Mouse (Mus musculus) T-helper 2 cell (primary cell): ENCODE results near the gene Nek10.
"Not testable (repeated sequence)": the region's sequence is repeated elsewhere in the genome, so short reads cannot be mapped to it uniquely, and the experiment has no call there.

Source experiments
- in situ Hi-C: fragments of 300-600 bp; cut with MboI, MseI; formaldehyde crosslinking; loops from one replicate; pipeline ENCODE4 v1.15.1; 2025; ENCODE audit warnings: high pct_unique_total_duplicates

The Nek10 gene

DNA sequence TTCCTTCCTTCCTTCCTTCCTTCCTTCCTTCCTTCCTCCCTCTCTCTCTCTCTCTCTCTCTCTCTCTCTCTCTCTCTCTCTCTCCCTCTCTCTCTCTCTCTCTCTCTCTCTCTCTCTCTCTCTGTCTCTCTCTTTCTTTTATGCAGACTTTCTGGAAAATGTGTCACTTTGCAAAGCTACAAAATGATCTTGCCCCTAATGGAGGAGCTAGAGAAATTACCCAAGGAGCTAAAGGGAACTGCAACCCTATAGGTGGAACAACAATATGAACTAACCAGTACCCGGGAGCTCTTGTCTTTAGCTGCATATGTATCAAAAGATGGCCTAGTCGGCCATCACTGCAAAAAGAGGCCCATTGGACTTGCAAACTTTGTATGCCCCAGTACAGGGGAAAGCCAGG lies at the start of gene Nek10:
Gene Nek10 (plus strand): TSS at position 301 of the 400 bp plus-strand sequence.
- in situ Hi-C loops, result not testable (repeated sequence)

DNA sequence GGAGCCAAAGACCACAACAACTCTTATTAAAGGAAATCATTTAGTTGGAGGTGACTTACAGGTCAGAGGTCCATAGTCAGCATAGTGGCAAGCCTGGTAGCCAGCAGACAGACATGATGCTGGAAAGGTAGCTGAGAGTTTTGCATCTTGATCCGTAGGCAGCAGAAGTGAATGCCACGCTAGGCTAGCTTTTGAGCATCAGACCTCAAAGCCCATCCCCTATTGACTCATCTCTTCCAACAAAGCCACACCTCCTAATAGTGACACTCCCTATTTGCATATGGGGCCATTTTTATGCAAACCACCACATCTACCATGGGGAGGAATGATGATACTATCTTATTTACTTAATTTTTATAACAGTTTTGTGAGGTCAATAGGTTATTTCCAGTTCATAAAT lies 22.0 kb upstream of the Nek10 start:
- in situ Hi-C loops, result no loop called here

DNA sequence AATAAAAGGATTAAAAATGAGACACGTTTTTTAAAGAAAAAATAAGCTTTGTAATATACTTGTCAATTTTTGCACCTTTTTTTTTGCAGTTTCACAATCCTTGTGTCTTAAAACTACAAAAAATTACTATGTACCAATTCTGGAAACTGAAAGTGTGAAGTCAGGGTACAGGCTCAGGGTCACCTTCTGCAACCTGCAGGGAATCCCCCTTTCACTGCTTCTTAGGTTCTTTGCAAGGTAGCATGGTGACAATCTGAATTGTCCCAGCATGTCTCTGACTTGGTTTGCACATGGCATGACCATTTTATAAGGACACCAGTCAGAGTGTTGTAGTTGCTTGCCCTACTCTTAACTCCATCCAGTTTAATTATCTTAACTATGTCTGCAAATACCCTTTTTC lies 19.0 kb upstream of the Nek10 start:
- in situ Hi-C loops, result no loop called here

GRCm38 (mm10) chr14:14786979-14787378 lies 16.2 kb upstream of the Nek10 start:
- in situ Hi-C loops, result no loop called here

DNA sequence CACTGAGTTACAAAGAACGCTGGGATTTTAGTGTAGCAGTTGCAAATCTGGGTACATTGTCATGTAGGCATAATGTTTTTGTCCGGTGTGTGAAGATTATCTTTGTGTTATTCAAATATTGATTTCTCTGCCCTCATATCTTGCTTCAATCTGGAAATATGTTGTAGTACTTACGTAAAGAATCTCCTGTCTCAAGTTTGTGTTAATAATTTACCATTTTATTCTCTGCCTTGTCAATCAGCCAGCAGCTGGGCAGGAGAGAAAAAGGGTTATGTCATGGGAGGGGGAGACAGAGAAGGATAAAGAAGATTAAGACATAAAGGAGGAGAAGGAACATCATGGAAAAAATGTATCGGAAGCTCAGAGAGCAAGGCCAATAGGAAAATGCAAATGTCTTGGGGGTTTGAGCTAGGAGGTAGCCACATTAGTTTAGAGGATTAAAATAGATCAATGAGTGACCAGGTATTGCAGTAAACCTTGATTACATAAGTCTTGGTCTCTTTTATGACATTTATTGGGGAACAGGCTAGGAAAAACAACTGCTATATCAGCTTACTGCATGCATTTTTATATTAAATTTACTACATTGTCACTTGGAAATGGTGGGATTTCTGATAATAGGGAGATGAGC lies 13.3 kb upstream of the Nek10 start:
- in situ Hi-C loops, result no loop called here

- in situ Hi-C loops, result loop anchor here (5.0 kb wide), 1 partner anchor 48 kb away; no protein-coding TSS in a partner anchor
Measured at GRCm38 (mm10) chr14:14799861-14800260, 3.4 kb upstream of the Nek10 start.

DNA sequence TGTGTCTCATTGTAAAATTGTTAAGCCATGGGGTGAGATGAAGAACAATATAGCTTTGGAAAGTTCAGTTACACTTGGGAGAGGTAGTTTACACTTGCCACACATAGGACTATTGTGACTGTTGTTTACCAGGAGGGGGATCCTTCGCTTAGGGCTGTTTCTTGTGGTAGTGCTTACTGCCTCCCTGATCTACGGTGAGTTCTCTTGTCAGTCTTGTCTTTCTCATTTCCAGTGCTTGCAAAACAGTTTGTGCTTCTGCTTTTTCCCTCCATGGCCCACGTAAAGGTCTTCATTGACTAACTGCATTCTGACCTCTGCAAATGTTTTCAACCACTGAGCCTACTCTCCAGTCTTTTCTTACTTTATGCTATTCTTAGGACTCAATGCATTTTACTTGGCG lies 2.9 kb upstream of the Nek10 start:
- in situ Hi-C loops, result no loop called here

- in situ Hi-C loops, result no loop called here
Measured at GRCm38 (mm10) chr14:14800810-14801209, 2.4 kb upstream of the Nek10 start.

DNA sequence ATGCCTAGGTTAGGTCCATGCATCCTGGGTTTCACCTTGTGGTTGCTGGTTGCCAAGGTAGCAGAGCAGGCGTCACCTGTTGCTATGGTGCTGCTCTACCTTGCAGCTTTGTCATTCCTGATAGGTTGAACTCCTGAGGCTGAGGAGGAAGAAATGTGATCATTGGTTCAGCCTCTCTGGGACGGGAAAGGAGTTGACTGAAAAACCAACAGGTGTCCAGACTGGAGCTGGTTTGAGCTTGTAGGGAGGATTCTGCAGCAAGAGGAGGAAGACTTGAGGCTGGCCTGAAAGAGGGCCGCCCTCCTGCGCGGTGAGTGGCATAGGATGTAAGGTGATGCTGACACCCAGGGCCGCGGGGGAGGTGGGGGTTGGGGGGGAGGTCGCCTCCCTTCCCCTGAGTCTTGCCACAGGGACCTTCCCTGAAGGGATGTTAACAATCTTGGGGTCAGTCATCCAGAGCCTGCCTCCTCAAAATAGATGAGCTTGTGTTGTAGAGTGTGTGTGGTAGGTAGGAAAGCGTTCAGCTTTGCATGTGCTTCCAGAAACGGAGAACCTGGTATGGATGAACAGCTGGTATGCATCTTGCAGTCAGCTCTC lies 804 bp downstream of the Nek10 start:
- in situ Hi-C loops, result no loop called here

DNA sequence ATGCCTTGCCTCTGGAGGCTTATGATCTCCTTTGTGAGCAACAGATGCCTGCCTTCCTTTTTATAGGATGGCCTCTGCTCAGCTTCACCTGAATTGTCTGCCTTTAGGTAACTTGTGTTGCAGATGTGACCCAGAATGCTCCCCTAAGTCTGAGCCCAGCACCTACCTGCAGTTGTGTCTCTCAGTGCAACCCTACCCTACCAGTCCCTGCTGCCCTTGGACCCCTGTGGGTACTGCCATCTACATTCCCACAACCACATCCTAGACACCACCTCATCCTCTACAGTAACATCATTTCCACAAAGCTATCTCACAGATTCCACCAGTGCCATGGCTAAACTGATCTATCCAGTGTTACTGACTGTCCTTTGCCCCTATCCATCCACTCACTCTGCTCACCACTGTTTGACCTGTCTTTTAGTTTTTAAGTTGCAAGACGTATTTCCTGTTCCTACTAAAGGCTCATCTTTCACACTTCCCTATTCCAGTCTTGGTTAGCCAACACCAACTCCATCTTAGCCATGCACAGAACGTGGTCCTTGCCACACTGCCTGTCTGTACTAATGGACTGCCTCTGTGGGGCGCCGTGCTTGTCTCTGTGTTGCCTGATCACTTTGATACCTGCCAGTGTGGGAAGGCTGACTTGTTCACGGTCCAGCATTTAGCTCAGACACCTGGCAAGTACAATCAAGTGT lies 1.4 kb downstream of the Nek10 start:
- in situ Hi-C loops, result no loop called here

- in situ Hi-C loops, result no loop called here
Measured at GRCm38 (mm10) chr14:14832520-14833240, 29.5 kb downstream of the Nek10 start.

- in situ Hi-C loops, result no loop called here
Measured at GRCm38 (mm10) chr14:14833498-14833897, 30.3 kb downstream of the Nek10 start.

GRCm38 (mm10) chr14:14834266-14834665 lies 31.1 kb downstream of the Nek10 start:
- in situ Hi-C loops, result no loop called here

- in situ Hi-C loops, result no loop called here
Measured at GRCm38 (mm10) chr14:14837627-14838026, 34.4 kb downstream of the Nek10 start.

DNA sequence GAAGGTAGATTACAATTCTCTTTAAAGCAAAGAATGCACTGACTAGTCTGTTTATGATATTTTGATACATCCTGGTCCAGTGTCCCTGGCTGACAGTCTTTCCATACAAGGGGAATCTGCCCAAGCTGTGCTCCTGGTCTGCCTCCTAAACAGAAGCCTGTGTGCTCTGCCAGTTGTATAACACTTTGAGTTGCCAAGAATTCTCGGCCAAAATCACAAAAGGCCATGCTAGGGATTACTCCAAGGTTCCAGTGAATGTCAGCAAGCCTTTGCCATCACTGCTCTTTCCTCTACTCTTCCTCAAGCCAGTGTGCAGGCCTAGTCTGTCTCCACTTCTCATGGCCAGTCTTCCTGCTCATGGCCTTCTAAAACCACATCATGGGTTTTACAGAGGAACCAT lies 34.9 kb downstream of the Nek10 start:
- in situ Hi-C loops, result no loop called here

DNA sequence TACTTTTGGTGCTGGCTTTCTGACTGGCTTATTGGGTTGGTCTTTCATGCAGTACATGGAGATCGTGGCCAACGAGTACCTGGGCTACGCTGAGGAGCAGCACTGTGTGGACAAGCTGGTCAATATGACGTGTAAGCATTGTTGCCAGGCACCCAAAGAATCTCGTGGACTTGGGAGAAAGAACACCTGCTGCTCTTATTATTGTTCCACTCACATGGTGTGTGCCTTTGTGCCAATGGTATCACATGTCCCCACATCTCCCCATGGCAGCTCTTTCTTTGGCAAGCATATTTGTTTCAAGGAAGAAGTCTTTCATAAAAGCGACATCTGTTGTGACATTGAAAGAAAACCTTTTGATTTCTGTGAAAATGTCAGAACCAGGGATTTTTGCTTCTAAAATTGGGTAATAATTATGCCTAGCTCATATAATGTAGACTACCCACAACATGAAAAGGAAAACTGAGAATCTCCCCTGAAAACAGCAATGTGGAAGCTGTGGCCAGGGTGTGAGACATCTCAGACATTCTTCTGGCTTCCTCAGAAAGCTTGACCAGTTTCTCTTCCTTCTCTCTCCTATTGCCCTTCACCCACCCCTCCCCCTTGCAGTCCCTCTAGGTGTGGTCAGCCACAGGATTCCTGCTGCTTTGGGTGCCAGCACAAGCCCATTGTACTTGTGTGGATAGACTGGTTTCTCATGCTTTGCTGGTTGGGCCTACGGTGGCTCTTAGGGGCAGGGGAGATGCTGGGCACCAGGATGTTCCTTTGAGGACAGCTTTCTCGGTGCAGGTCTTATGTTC lies 39.7 kb downstream of the Nek10 start:
- in situ Hi-C loops, result no loop called here

- in situ Hi-C loops, result no loop called here
Measured at GRCm38 (mm10) chr14:14852838-14853237, 49.6 kb downstream of the Nek10 start.

DNA sequence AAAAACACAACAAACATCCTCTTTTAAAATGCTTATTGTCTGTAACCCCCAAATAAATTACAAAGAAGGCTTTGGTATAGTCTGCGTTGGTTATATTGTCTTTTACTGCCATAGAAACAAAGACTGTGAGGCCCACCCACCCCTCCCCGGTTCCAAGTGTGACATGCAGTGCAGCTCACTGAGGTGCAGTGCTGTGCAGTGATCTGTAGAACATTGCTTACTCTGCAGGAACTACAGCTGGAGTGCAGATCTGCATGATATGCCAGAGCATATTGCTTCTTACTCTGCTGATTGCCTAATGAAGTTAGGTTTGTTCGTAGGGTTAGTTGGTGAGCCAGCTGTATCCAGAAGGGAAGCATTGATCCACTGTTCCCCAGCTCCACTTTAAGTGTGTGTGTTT lies 57.1 kb downstream of the Nek10 start:
- in situ Hi-C loops, result loop anchor here (5.0 kb wide), 2 partner anchors 42 to 127 kb away; no protein-coding TSS in a partner anchor

DNA sequence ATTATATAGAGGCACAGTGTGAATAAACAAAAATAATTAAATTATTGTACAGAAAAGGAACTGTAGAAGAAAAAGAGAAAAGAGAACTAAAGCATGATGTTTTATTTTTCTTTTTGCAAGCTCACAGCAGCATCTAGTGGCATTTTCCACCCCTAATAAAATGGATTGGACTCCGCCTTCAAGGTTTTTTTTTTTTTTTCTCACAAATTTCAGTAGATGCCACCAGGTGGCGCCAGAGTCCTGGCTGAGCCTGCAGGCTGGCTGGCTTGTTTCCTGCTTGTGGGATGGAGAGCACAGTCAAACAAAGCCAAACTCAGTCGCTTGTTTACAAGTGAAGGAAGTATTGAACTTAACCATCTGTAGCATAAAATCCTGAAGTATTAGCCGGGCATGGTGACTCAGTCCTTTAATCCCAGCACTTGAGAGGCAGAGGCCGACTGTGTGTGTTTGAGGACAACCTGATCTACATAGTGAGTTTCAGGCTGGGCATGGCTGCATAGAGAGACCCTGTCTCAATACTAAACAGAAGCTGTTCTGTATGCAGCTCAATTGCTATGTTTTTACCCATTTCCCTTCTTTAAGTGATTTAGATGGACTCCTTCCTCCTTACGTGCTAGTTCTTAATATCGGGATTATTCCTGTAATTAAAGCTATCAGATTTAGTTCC lies 60.6 kb downstream of the Nek10 start:
- in situ Hi-C loops, result loop anchor here (5.0 kb wide), 2 partner anchors 38 to 123 kb away; no protein-coding TSS in a partner anchor

DNA sequence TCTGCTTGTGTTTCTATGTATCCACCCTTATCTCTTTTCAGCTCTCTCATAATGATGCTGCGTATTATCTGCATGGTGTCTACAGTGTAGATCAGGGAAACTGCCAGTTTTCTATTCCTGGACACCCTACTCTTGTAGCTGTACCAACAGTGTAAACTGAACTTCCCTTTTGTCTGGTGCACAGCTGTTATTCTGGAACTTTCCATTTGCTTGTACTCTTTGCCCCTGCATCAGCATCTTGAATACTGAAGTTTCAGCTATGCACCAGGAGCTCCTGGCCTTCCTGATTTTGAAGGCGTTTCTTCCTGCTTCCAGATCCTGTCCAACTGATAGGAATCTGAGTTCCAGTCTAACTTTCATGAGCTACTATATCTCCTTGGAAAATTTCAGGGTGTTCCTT lies 66.0 kb downstream of the Nek10 start:
- in situ Hi-C loops, result no loop called here

DNA sequence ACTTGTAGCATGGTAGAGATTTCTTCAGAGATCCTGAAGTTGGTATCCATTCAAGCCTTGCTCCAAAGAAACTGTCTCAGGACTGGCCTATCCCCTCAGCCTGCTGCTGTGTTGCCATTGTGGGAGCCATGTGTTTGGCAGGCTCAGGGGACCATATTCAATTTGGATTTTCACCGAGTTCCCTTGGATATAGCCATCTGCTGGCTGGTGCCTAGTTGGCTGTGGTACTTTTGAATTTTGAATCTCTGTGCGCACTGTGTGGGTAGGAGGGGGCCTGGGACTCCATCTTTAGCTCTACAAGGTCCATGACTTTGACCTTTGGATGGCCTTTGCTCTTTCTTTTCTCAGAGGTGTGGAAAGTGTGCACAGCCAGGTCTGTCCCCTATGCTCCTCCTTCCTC lies 66.8 kb downstream of the Nek10 start:
- in situ Hi-C loops, result no loop called here
